Mouse (Mus musculus) urinary bladder, adult 2 months (tissue): ENCODE measurements around the gene Asb4. TPM values are rescaled to one million over a fixed set of nuclear protein-coding genes. Genes with fewer than 3 reads are reported as not detected.

Source experiments
- DNase-seq: peaks from one replicate; pipeline ENCODE4 v3.0.0; 2022; ENCODE audit warnings: low spot score
- polyA plus RNA-seq: library from polyadenylated mRNA; depleted of rRNA; stranded (reverse); fragments of >200 nt; gene quantifications from 2 replicates; pipeline ENCODE4 v1.2.3, GENCODE M21; 2012

Asb4 gene
- polyA plus RNA-seq, 1 experiment, result 1.5 TPM

DNA sequence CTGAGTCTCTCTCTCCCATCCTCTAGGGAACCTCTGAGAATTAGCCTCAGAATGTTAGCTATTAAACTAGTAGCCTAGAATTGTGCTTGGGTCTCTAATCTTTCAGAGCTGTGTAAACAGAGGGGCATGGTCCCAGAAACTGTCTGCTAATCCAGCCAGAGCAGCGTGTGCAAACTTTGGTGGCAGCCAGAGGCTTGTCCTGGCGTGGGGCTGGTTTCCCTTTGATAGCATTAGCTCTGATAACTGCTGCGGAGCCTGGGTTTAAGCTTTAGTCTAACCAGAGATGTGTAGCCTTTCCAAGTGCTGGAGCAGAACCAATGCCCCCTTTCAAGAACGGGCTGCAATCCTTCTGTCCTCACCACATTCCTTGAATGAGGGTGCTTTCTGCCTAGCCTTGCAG, 11.8 kb downstream of the Asb4 start:
- DNase-seq, result no peak

DNA sequence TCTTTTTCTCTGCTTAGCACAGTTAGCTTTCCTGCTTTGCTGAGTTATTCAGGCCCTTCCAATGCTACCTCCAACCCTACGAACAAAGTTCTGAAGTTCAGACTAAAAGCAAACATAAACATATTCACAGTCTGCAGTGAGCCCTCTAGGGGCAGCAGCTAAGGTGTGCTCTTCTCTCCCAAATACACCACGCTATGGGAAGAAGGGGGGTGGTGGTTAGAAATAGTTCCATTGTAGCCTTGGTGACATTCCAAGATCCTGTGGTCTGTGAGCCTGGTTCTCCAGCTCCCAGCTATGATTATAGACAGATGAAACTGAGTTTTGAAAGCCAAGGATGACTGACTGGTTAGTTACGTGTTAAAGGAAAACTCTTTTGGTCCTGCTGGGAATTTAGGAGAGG, 13.6 kb downstream of the Asb4 start:
- no peak for DNase-seq

DNA sequence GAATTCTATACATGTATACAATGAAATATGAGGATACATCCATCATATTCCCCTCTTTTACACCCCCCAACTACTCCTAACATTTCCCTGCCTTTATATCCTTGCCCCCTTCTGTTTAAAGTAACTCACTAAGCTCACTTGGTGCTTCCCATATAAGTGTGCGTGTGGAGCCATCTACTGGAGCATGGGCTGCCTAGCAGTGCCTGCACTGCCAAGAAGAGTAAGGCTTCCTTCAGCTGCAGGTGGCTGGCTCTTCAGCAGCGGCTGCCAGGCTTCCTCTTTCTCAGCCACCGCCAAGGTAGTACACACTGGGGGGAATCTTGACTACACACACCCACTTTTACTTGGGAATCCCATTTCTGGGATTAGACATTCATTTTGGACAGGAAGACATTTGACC, 18.2 kb downstream of the Asb4 start:
- no peak for DNase-seq

DNA sequence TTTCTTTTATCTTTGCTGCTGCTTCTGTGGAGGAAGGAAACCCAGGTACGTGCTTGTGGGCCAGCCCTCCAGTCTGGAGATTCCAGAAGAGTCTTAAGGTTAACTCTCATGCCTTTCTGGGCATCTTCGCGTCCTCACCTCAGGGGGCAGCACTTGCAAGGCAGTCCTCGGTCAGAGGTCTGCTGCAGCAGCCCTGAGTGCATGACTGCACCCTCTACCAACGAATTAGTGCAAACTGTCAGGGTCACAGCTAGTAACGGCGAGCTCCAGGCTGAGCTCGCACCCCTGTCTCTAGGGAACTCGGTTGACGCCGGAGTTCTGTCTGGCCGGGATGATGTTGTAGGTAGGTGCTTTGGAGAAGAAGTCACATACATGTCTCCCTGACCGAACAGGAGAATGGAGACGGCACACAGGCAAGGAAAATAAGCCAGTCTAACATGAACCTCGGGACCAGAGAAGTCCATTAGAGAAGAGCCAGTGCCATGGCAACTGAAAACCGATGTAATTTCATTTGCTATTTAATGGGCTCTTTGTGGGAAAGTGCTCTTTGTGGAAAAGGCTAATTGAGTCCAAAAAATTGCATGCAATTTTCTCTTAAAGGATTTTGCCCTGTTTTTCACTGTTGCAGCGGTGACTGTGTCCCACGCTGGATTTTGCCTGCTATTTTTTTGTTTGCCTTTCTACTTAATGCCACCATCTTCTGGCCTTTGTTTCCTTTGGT, 20.1 kb downstream of the Asb4 start:
- no peak for DNase-seq

DNA sequence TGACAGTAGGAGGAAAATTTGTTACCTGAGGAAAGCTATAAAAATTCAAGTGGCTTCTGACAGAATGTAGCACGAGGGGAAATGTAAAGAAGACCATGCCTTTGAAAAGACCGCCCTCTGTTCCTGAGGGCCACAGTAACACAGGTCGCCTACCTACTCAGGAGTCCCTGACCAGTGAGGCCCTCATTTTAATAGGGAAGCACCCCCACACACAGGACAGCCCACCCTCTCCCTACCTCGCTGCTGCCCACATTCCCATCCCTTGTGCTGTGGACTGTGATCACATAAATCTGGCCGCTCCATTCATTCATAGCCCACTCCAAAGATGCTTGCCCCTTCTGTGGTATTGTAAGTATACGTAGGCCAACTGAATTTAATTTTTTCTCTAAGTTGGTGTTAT, 20.8 kb downstream of the Asb4 start:
- no peak for DNase-seq

DNA sequence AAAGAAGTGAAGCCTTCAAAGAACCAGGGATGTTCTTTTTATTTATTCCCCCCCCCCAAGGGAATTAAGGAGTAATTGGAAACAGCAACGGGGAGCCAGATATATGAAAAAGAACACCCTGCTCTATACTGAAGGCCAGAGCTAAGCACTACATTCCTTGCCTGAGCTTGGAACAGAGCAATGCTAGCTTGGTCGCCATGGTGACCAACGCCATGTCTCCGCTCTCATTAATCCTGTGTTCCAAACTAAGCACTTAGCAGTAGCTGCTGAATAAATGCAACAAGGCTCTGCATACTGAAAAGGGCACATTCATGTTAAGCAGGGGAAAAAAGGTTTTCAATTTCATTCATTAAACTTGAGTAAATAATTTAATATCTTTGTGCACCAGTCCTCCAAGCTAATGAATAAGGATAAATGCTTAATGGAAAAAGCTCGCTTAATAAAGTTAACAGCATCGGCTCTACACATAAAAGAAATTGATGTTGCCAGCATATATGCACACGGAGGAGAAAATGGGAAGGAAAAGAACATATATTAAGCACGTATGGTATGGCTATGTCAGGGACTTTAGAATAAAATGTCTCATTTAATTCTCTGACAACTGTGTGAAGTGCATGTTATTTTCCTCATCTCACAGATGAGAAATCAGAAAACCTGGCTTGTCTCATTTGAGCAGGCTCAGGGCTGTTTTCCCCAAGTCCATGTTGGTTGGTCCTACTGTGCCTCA, 25.4 kb downstream of the Asb4 start:
- DNase-seq, result no peak

DNA sequence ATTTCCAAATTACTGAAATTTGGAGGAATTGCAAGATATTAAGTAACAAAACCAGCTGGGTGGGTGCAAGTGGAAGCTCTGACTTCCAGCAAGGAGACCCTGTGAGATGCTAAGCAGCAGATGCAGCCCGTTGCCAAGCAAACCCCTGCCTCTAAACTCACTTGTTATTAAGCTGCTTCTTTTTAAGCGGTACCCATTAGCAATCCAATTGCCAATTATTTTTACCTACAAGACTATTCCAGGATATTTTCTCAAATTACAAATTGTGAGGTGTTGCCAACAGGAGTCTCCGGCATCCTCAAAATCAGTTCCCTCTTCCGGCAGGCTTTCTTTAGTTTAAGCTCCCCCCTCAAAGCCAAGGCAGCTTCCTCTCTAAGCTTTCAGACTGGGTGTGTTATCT, 26.5 kb downstream of the Asb4 start:
- no peak for DNase-seq

DNA sequence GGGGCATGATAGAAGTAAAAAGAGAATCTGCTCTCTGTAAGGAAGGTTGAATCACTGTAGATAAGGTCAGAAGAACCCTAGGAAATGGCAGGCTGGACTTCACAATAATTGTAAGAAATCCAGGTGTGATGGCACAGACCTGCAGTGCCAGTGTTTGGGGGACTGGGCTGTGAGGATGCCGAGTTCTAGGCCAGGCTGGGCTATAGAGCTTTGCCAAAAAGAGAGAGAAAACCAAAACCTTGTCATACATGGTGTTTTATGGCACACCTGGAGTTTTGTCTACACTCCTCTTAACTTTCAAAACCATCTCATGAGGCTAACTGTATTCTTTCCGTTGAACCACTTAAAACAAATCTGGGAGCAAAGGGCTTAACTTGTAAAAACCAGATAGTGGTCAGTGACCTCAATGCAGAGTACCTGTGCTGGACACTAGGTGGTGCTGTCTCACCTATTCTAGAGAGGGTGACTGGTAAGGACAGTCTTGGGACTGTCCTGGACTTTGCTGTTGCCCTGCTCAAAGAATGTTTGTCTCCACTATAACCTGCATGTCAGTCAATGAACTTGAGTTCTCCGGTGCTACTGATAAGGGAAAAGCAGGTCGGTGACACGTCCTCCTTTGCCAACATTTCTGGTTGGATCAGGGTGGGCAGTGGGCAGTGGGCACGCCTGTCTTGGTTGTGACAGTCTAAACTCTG, 27.7 kb downstream of the Asb4 start:
- no peak for DNase-seq

DNA sequence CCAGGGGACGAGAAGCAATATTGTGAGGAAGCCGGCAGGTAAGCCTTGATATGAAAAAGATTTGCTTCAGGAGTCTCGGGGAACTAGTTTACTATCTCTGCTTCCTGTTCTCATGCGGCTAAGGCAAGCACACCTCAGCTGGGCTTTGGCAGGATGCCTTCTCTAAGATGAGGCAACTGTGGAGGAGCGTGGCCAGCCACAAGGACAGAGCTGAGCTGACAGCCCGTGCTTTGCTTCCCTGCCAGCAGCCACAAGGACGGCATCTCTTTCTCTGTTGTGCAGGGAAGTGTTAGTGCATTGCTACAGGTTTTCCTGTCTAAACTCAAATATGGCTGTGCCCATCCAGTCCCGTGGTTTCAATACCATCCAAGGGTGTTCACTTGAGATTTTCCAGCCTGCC, 30.1 kb downstream of the Asb4 start:
- DNase-seq, result no peak

DNA sequence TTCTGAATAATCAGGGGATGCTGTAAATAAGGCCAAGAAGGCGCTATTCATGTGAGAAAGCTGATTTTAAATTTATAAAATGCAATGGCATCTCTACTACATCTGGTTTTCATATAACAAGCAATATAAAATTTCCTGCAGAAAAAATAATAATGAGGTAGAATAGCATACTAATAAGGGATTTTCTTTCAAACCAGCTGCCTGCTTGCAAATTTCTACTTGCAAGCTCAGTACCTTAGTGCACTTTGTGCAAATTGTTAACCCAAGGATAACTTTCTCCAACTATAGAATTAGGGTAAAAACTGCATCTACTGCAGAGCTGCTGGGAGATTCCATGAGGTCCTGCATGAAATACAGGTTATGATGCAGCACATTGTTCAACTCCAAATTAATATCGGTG, 38.3 kb downstream of the Asb4 start:
- no peak for DNase-seq

DNA sequence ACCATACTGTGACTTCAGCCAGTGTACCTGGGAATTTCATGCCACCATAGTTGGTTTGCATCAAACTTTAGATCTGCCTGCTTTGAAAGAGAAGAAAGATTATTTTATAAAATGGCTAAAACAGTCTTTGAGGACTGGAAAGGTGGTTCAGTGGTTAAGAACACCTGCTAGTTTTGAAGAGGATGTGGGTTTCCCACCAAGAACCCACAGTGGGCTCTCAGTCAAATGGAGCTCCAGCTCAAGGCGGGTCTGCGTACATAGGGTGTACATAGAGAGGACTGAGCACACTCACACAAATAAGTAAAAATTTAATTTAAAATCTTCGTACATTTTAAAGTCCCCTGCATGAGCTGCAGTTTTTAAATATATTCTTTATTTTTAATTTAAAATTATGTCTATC, 39.2 kb downstream of the Asb4 start:
- DNase-seq, result no peak

DNA sequence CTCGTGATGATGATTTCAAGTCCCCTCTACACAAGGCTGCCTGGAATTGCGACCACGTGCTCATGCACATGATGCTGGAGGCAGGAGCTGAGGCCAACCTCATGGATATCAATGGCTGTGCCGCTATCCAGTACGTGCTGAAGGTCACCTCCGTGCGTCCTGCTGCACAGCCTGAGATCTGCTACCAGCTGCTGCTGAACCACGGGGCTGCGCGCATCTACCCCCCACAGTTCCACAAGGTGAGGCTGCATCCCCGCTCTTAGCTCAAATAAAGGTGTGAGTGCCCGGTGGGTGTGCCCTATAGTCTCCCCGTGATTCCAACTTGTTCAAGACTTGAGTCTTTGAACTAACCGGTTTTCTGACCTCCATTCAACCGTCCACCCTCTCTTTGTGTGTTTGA, 40.4 kb downstream of the Asb4 start:
- no peak for DNase-seq

DNA sequence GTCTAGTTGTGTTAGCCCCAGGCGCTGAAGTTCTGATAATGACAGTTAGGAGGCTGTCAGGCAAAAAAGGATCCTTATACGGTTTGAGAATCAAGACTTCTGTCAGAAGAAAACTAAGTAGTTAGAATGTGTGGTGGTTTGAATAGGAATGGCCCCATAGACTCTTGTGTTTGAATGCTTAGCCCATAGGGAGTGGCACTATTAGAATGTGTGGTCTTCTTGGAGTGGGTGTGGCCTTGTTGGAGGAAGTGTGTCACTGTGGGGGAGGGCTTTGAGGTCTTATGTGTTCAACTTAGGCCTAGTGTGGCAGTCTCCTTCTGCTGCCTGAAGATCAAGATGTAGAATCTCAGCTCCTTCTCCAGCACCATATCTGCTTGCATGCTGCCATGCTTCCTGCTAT, 43.8 kb downstream of the Asb4 start:
- DNase-seq, result no peak

DNA sequence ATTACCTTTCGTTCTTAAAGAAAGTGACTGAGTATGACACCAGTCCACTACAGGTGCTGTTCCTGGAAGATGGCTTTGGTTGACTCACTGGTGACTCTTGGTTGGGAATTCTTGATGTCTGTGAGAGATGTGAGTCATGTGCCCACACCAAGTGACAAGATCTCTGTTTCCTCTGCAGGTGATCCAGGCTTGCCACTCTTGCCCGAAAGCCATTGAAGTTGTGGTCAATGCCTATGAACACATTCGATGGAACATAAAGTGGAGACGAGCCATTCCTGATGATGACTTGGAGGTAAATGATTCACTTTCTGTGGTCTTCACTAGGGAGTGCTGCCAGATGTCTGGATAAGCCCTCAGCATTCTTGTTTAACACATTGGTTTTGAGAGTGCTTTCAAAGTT, 46.4 kb downstream of the Asb4 start:
- DNase-seq, result no peak

DNA sequence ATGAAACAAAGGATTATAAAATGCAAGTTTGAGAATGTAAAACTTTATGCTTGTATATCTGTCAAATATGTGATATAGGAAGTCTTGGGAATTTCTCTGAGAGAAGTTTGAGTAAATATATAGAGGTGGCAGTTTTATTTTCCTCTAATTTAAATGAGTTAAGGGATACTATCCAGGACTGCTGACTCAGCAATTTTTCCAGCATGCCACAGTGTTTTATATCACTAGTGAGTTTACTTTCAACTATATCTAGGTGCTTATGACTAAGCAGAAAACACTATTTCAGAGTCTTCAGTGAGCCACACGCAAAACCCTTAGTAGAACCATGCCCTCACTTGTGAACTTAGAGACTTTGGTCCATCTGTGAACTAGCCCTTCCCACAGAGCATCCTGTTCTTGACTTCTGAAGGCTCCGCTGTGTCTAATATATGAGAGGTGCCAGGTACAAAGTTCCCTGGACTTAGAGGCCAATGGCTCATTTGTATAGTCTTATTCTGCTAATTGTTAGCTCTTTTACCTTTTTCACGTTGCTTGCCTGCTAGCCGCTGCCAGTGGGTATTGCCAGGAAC, 46.9 kb downstream of the Asb4 start:
- DNase-seq, result no peak

DNA sequence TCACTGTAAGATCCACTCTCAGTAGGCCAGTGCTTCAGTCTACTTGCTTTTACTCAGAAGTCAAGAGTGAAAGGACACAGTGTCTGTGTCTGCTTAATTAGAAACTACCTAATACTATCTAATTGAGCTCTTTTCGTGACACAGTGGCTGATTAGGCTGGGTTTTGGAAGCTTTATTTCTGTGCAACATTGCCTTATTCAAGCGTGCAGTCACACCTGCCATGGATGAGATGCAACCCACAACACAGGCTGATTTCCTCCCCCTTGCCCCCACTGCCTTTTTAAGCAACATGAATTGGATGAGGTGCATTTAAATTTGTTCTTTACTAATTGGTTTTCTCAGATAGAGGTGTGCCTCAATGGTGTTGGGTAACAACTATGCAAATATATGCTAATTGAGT, 50.7 kb downstream of the Asb4 start:
- no peak for DNase-seq

DNA sequence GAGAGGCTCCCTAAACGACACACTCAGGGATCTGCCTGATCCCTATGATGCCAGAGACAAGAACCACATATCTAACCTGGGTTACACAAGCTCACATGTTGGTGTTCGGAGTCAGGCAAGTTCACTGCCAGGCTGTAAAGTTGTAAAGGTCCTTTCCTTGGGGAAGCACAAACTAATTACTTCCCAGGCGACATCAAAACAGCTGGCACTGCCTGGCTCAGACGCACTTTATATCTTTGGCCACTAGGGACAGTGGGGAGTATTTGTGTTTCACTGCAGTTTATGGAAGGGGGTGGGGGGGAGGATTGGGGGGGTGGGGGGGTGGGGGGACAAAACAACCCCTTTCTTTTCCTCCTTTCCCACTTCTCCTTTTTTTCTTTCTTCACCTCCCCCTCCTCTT, 54.6 kb downstream of the Asb4 start:
- no peak for DNase-seq

DNA sequence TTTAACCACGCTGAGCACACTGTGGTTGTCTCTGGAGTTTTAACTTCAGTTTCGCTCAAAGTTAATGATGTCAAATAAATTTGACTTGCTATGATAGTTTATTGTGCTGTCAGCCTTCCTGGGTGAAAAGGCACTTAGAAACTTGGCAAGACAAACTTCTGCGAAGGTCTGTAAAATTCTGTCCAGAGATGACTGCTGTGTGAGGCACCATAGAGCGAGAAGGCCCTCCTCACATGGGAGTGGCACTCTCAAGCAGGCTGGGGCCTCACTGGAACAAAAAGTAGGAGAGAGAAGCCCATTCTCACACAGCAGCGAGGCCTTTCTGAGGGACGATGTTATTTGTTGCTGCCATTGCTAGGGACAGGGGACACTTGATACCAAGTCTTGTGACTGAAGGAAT, 58.0 kb downstream of the Asb4 start:
- no peak for DNase-seq

DNA sequence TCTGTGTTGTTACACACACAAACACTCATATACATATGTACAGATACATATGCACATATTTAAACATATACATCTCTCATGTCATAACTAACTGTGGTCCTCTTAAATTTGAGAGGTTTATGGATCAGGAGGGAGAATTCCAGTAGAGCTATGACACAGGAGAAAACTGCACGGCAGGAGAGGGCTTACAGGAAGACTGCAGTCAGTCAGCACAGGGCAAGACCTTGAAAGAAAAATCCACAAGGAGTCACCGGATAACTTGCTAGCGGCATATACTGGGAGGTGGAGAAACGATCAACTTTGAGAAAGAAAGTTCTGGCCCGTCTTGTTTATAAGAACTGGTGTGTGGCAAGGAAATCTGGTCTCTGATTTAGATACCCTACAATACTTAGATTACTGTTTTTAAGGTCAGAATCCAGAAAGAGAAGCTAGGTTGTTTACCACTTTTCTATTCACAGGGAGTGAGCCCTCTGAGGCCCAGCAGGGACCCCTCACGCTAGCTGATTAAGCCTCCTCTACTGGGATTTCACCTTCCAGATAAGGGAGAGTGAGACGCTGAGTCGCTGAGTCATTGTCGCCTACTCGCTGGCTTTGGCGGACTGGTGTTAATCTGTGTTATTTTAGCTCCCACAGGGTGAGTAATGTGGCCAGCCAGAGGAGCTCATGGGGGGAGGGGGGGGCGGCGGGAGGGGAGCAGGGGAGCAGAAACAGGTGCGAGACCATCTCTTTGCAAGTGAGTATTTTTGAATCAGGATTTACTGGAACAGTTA, 59.3 kb downstream of the Asb4 start:
- no peak for DNase-seq

DNA sequence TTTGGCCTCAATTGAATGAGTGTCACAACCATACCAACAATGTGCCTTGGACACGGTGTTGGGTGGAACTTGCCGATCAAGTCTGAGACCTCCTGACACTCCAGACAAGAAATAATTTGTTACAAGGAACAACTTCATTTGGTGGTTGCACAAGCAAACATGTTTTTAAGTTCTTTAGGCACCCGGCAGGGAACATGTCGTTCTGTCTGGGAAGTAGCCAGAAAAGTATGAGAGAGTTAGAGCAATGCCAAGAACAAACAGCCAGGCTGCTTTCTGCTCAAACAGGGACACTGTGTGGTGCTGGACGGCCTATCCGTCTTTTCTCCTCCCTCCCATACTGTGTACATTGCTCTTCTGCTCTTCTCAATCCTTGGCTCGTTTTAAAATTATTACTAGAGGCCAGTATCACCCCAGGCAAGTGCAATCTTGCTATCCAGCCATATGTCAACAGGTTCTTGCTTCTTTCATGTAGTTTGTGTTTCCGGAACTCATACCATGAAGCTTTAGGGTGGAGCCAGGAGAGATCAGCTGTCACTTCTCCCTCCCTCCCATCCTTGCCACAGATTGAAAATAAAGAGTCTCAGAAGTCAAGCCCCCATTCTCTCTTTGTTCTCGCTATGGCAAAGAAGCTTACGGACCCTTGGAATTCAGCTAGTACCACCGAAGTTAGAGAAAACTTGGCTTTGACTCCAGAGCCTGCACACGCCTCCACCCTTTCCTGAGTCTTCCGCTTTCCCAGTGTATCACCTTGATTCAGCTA, 60.1 kb downstream of the Asb4 start:
- no peak for DNase-seq

DNA sequence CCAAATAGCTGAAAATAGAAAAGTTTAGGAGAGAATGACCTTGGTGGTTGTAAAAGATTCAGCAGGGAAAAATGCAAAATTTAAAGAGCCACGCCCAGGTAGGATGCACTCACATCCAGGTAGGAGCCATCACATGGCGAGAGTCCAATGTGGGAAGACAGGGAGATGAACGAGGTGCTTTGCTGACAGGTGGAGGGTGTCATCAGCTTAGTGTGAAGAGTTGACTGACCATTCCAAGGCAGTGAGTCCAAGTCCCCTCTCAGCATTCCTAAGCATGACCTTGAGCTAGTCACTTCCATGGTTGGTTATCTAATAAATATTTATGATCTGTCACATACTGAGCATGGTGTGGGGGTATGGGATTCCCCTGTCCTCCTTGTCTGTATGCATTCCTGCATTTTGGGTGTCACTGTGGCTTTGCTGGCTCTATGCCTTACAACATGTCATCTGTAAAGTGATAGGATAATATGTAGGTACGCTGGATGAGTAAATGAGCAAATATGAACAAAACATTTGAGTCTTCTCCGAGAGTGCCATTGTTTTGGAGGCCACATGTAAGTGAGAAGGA, 61.2 kb downstream of the Asb4 start:
- no peak for DNase-seq
